Mouse (Mus musculus) embryonic facial prominence, embryonic 15.5 days (tissue): ENCODE results near the gene Slc25a35. TPM values are rescaled to one million over a fixed set of nuclear protein-coding genes. Genes with fewer than 3 reads are reported as not detected.
"Not testable (repeated sequence)": the region's sequence is repeated elsewhere in the genome, so short reads cannot be mapped to it uniquely, and the experiment has no call there.

Experiments used
- ATAC-seq: fragments of 200-750 bp; cut with Nextera tagmentation; 2 replicates; pipeline ENCODE4 v1.8.0; 2017; ENCODE audit warnings: low read depth, moderate TSS enrichment; ENCODE audit not compliant: insufficient number of reproducible peaks, low FRiP score, low TSS enrichment
- H3K27ac ChIP-seq: fragments of 300-500 bp; sonication (generic); replicated peaks from 2 replicates; pipeline ENCODE4 v1.5.1; 2015; ENCODE audit warnings: mild to moderate bottlenecking, inconsistent platforms
- H3K27me3 ChIP-seq: fragments of 300-500 bp; sonication (generic); 2 replicates; pipeline ENCODE4 v1.6.1; 2015; ENCODE audit warnings: inconsistent platforms
- H3K36me3 ChIP-seq: fragments of 300-500 bp; sonication (generic); 2 replicates; pipeline ENCODE4 v1.6.1; 2015; ENCODE audit warnings: mild to moderate bottlenecking, inconsistent platforms
- H3K4me1 ChIP-seq: fragments of 300-500 bp; sonication (generic); 2 replicates; pipeline ENCODE4 v1.6.1; 2015; ENCODE audit warnings: inconsistent platforms
- H3K4me2 ChIP-seq: fragments of 300-500 bp; sonication (generic); replicated peaks from 2 replicates; pipeline ENCODE4 v1.6.1; 2015; ENCODE audit warnings: mild to moderate bottlenecking, inconsistent platforms
- H3K4me3 ChIP-seq: fragments of 300-500 bp; sonication (generic); replicated peaks from 2 replicates; pipeline ENCODE4 v1.5.1; 2015; ENCODE audit warnings: mild to moderate bottlenecking, inconsistent platforms
- H3K9ac ChIP-seq: fragments of 300-500 bp; sonication (generic); 2 replicates; pipeline ENCODE4 v1.6.1; 2015; ENCODE audit warnings: inconsistent platforms
- H3K9me3 ChIP-seq: fragments of 300-500 bp; sonication (generic); replicated peaks from 2 replicates; pipeline ENCODE4 v1.6.1; 2016; ENCODE audit warnings: inconsistent platforms
- WGBS: fragments of 180-500 bp; shearing (Covaris S2); methylation state at CpG from one replicate; pipeline ENCODE4 v1.1.7; 2015; 5-methylcytosine and 5-hydroxymethylcytosine counted together
- polyA plus RNA-seq: library from polyadenylated mRNA; unstranded; fragments of >200 nt; fragmentation: Nextera tagmentation; extraction: Ambion mirVana; gene quantifications from 2 replicates; pipeline ENCODE4 v1.2.1, GENCODE M21; 2015

The Slc25a35 gene
- polyA plus RNA-seq, 1 experiment from 2014 or later: 10.0 TPM

- Histone ChIP-seq H3K27me3 (no peaks in the 10 kb centered on the region), H3K4me1 (no peaks in the 10 kb centered on the region), H3K4me3 (no peak overlapping the region), H3K9ac (no peak overlapping the region), H3K27ac (no peak overlapping the region), H3K4me2 (no peak overlapping the region), H3K36me3 (no peaks in the 10 kb centered on the region), H3K9me3 (no peaks in the 10 kb centered on the region)
- ATAC-seq: no peak
- 48% methylated on average over 5 of the region's 5 CpGs for WGBS
Observed at GRCm38 (mm10) chr11:68979320-68979733, 11.4 kb downstream of the Slc25a35 start.

- Histone ChIP-seq H3K4me1 (no peaks in the 10 kb centered on the region), H3K27ac (0 out of 2 replicates have a peak overlapping the region, but pooled peaks have one; percentile 39), H3K4me2 (no peak overlapping the region), H3K27me3 (no peaks in the 10 kb centered on the region), H3K4me3 (no peak overlapping the region), H3K36me3 (0 out of 2 replicates have a peak, but pooled peaks cover 3% of the 10 kb centered on the region), H3K9me3 (no peaks in the 10 kb centered on the region), H3K9ac (no peak overlapping the region)
- no peak for ATAC-seq
- 69% methylated on average over 3 of the region's 3 CpGs for WGBS
Observed at GRCm38 (mm10) chr11:68980919-68981318, 13.0 kb downstream of the Slc25a35 start.

DNA sequence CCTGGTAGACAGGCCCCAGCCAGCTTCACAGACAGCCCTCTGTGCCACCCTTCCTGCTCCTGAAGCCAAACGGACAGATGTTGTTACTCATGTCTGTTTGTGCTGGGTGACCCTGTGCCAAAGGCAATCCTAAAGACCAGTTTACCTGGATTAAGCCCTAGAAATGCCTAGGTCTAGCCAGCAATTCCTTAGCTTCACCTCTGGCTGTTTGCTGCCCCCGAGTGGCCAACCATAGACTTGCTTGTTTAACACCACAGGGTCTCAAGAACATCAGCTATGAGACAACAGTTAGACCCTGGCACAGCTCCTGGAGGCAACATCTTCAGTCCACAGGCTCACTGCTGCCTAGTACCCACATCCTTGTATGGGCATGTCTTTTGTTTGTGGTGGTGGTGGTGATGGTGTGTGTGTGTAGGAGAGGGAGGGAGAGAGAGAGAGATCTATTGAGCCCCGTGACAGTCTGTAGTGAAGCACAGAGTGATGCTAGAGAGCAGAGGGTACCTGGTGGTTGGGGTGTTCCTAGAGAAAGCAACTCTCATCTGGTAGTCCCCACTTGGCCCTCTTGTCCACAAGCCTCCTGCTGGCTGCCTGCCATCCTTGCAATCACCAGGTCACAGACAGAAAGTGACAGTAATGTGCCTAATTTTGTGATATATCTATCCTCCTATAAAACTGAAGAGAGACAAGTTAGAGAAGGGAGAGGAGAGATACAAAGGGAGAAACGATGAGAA, 14.9 kb downstream of the Slc25a35 start:
- no peaks in the 10 kb centered on the region for H3K9me3 ChIP-seq
- ATAC-seq: peak; percentile 43; the same call in 1 of the 2 replicates
- peaks cover 14% of the 10 kb centered on the region for H3K36me3 ChIP-seq
- 27% methylated on average over 4 of the region's 4 CpGs for WGBS
- no peak overlapping the region for H3K9ac ChIP-seq
- H3K27me3 ChIP-seq: no peaks in the 10 kb centered on the region
- H3K4me3 ChIP-seq: no peak overlapping the region
- H3K4me2 ChIP-seq: no peak overlapping the region
- 0 out of 2 replicates have a peak overlapping the region, but pooled peaks have one; percentile 34 for H3K27ac ChIP-seq
- no peaks in the 10 kb centered on the region for H3K4me1 ChIP-seq

DNA sequence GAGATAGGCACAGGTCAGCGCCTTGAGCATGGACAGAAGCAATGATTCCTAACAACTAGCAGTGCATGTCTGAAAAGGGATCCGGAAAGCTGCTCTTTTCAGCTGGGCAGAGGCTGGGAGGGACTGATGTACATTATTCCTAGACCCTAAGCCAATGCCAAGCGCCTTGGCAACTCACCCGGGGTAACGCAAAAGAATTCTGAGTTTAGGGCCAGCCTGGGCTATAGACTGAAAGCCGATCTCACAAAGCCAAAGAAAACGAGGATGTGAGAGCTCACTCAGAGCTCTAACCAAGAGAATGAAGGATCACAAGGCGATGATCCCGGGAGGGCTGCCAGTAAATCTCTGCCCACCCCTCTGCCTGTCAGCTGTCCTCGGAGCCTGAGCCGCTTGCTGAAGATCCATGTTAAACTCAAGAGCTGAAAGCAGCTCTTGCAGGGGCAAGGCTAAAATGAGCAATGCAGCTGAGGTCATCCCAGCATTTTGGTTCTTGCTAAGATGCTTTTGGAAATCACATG, 19.5 kb downstream of the Slc25a35 start:
- WGBS: 87% methylated on average over 11 of the region's 11 CpGs

DNA sequence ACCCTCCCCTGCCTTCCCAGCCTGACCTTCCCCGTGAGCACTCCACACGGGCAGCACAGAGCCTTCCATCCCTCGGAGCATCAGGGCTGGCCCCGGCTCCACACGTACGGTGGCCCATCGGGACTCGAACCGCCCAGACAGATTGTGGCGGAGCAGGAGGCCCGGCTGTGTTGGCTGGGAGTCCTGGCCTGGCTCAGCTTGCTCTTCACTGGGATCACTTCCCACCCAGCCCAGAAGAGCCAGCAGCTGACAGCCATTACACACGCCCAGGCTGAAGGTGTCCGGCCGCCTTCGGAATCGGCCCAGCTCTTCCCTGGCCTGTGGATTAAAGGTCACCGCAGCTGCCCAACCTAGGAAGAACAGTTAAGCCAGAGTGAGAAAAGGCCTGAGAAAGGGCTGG, 20.4 kb downstream of the Slc25a35 start:
- no peak for ATAC-seq
- Histone ChIP-seq H3K4me2 (no peak overlapping the region), H3K4me3 (no peak overlapping the region), H3K36me3 (peaks cover 61% of the 10 kb centered on the region), H3K9ac (no peak overlapping the region), H3K9me3 (no peaks in the 10 kb centered on the region), H3K4me1 (no peaks in the 10 kb centered on the region), H3K27ac (no peak overlapping the region), H3K27me3 (no peaks in the 10 kb centered on the region)
- 86% methylated on average over 17 of the region's 17 CpGs for WGBS

More for the DNA sequence above, 19.5 kb downstream of the Slc25a35 start:
- Histone ChIP-seq H3K36me3 (peaks cover 52% of the 10 kb centered on the region), H3K4me1 (no peaks in the 10 kb centered on the region), H3K27ac (no peak overlapping the region), H3K27me3 (no peaks in the 10 kb centered on the region), H3K9me3 (no peaks in the 10 kb centered on the region), H3K4me3 (no peak overlapping the region), H3K9ac (no peak overlapping the region), H3K4me2 (no peak overlapping the region)
- ATAC-seq: no peak

GRCm38 (mm10) chr11:68993122-68993521, 25.2 kb downstream of the Slc25a35 start:
- H3K4me1 ChIP-seq: no peaks in the 10 kb centered on the region
- ATAC-seq: no peak
- H3K27ac ChIP-seq: no peak overlapping the region
- H3K9ac ChIP-seq: no peak overlapping the region
- H3K4me3 ChIP-seq: no peak overlapping the region
- H3K9me3 ChIP-seq: no peaks in the 10 kb centered on the region
- H3K36me3 ChIP-seq: peaks cover 86% of the 10 kb centered on the region
- H3K4me2 ChIP-seq: no peak overlapping the region
- 88% methylated on average over 7 of the region's 7 CpGs for WGBS
- H3K27me3 ChIP-seq: no peaks in the 10 kb centered on the region

DNA sequence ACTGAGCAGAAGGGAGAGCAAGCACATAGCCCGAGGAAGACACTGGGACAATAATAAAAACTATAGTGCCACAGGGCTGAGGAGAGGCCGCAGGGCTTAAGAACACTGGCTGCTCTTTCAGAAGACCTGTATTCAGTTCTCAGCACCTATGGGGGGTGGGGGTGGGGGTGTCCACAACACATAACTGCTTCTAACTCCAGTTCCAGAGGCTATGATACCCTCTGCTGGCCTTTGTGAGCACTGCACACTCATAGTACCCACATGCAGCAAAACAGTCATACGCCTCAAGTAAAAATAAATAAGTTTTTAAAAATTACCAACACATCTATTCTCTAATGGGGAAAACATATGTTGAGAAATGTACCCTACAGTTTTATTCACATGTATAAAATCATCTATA, 26.4 kb downstream of the Slc25a35 start:
- Histone ChIP-seq H3K36me3 (peaks cover 92% of the 10 kb centered on the region), H3K4me2 (no peak overlapping the region), H3K9me3 (no peaks in the 10 kb centered on the region), H3K4me1 (no peaks in the 10 kb centered on the region), H3K9ac (no peak overlapping the region), H3K27me3 (no peaks in the 10 kb centered on the region), H3K4me3 (no peak overlapping the region), H3K27ac (no peak overlapping the region)
- ATAC-seq: no peak
- WGBS: 96% methylated on average over 3 of the region's 3 CpGs

DNA sequence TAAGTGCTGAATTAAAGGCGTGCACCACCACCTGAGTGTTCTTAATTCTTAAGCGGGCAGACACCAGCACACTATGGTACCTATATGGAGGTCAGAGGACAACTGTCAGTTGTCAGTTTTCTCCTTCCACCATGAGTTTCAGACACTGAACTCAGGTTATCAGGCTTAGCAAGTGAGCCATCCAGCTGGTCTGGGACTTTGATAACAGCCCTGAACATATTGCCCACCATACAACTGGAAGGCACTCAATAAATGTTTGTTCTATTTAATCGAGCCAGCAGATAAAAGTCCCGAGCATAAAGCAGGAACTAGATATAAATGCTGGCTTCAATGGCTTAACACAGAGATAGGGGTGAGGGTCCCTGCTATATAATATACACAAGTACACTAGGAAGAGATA, 29.1 kb downstream of the Slc25a35 start:
- Histone ChIP-seq H3K4me1 (no peaks in the 10 kb centered on the region), H3K36me3 (peaks cover 94% of the 10 kb centered on the region), H3K9me3 (no peaks in the 10 kb centered on the region), H3K27me3 (no peaks in the 10 kb centered on the region), H3K4me3 (no peak overlapping the region), H3K9ac (no peak overlapping the region), H3K27ac (no peak overlapping the region), H3K4me2 (no peak overlapping the region)
- ATAC-seq: no peak
- WGBS: 97% methylated on average over 4 of the region's 4 CpGs

DNA sequence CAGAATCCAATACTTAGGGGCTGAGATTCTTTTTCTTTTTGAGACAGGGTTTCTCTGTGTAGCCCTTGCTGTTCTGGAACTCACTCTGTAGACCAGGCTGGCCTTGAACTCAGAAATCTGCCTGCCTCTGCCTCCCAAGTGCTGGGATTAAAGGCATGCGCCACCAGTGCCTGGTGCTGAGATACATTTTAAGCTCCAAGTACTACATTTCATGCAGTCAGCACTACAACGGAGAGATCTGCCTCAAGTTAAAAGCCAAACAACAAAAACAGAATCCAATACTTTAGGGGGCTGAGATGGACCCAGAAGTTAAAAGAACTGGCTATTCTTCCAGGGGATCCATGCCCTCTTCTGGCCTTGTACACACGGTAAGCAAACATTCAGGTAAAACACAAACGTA, 34.9 kb downstream of the Slc25a35 start:
- H3K9ac ChIP-seq, H3K9me3 ChIP-seq, H3K27me3 ChIP-seq, H3K4me3 ChIP-seq, H3K4me2 ChIP-seq, ATAC-seq, H3K4me1 ChIP-seq, H3K27ac ChIP-seq: not testable (repeated sequence)
- 94% methylated on average over 4 of the region's 4 CpGs for WGBS
- peaks cover 54% of the 10 kb centered on the region for H3K36me3 ChIP-seq

GRCm38 (mm10) chr11:69003592-69003991, 35.7 kb downstream of the Slc25a35 start:
- peaks cover 12% of the 10 kb centered on the region; the same call in 1 of the 2 replicates for H3K4me1 ChIP-seq
- 61% methylated on average over 4 of the region's 4 CpGs for WGBS
- H3K27ac ChIP-seq: no peak overlapping the region
- no peak overlapping the region for H3K9ac ChIP-seq
- no peaks in the 10 kb centered on the region for H3K27me3 ChIP-seq
- no peak for ATAC-seq
- H3K36me3 ChIP-seq: peaks cover 46% of the 10 kb centered on the region
- H3K4me3 ChIP-seq: no peak overlapping the region
- no peaks in the 10 kb centered on the region for H3K9me3 ChIP-seq
- no peak overlapping the region for H3K4me2 ChIP-seq

GRCm38 (mm10) chr11:69005193-69005592, 37.3 kb downstream of the Slc25a35 start:
- Histone ChIP-seq H3K9me3 (no peaks in the 10 kb centered on the region), H3K4me1 (peaks cover 12% of the 10 kb centered on the region; the same call in 1 of the 2 replicates), H3K27me3 (no peaks in the 10 kb centered on the region), H3K4me2 (no peak overlapping the region), H3K27ac (no peak overlapping the region), H3K36me3 (peaks cover 30% of the 10 kb centered on the region), H3K4me3 (no peak overlapping the region), H3K9ac (no peak overlapping the region)
- WGBS: 83% methylated on average over 7 of the region's 7 CpGs
- no peak for ATAC-seq

DNA sequence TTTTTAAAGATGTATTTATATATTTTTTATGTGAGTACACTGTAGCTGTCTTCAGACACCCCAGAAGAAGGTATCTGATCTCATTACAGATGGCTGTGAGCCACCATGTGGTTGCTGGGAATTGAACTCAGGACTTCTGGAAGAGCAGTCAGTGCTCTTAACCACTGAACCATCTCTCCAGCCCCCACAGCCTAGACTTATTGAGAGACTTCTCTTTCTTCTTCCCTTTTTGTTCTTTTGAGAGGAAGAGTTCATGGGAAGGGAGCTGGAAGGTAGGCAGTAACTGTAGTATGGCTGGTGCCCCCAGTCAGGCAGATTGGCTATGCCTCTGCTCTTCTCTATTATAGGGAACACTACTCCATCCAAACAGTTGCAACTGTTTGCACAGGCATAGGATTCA, 38.6 kb downstream of the Slc25a35 start:
- not testable (repeated sequence) for H3K9me3 ChIP-seq, H3K27ac ChIP-seq, H3K27me3 ChIP-seq, H3K4me2 ChIP-seq, ATAC-seq, H3K9ac ChIP-seq, H3K4me3 ChIP-seq
- Histone ChIP-seq H3K36me3 (peaks cover 16% of the 10 kb centered on the region), H3K4me1 (peaks cover 21% of the 10 kb centered on the region)
